Mouse (Mus musculus) kidney, embryonic 14.5 days (tissue): Measurements from ENCODE around the gene Tollip. TPM values are rescaled to one million over a fixed set of nuclear protein-coding genes. Genes with fewer than 3 reads are reported as not detected.
"Not testable (repeated sequence)": the region's sequence is repeated elsewhere in the genome, so short reads cannot be mapped to it uniquely, and the experiment has no call there.

Source experiments
- ATAC-seq: fragments of 200-750 bp; cut with Nextera tagmentation; 2 replicates; pipeline ENCODE4 v1.8.0; 2017; ENCODE audit warnings: moderate number of reproducible peaks, mild to moderate bottlenecking, moderate TSS enrichment, moderate library complexity; ENCODE audit not compliant: low FRiP score, low TSS enrichment
- H3K27ac ChIP-seq: fragments of 300-500 bp; sonication (generic); 2 replicates; pipeline ENCODE4 v1.5.1; 2014; ENCODE audit warnings: low read depth, mild to moderate bottlenecking, low read length, moderate library complexity, mixed read lengths
- H3K27me3 ChIP-seq: fragments of 300-500 bp; sonication (generic); 2 replicates; pipeline ENCODE4 v1.6.1; 2014; ENCODE audit warnings: mild to moderate bottlenecking, low read length; ENCODE audit not compliant: control insufficient read depth, insufficient read depth
- H3K36me3 ChIP-seq: fragments of 300-500 bp; sonication (generic); 2 replicates; pipeline ENCODE4 v1.6.1; 2014; ENCODE audit warnings: low read length, mixed read lengths; ENCODE audit not compliant: control insufficient read depth, insufficient read depth
- H3K4me1 ChIP-seq: fragments of 300-500 bp; sonication (generic); 2 replicates; pipeline ENCODE4 v1.6.1; 2014; ENCODE audit warnings: low read length, mixed read lengths; ENCODE audit not compliant: control insufficient read depth, insufficient read depth
- H3K4me2 ChIP-seq: fragments of 300-500 bp; sonication (generic); replicated peaks from 2 replicates; pipeline ENCODE4 v1.6.1; 2014; ENCODE audit warnings: low read depth, mild to moderate bottlenecking, low read length
- H3K4me3 ChIP-seq: fragments of 300-500 bp; sonication (generic); 2 replicates; pipeline ENCODE4 v1.5.1; 2014; ENCODE audit warnings: mild to moderate bottlenecking, low read length
- H3K9ac ChIP-seq: fragments of 300-500 bp; sonication (generic); 2 replicates; pipeline ENCODE4 v1.6.1; 2014; ENCODE audit warnings: low read depth, mild to moderate bottlenecking, low read length, moderate library complexity
- H3K9me3 ChIP-seq: fragments of 300-500 bp; sonication (generic); 2 replicates; pipeline ENCODE4 v1.6.1; 2016; ENCODE audit warnings: low read length; ENCODE audit not compliant: control insufficient read depth
- WGBS: fragments of 180-500 bp; shearing (Covaris S2); extraction: QIAGEN DNeasy Blood & Tissue Kit; methylation state at CpG from one replicate; pipeline ENCODE4 v1.1.7; 2014; 5-methylcytosine and 5-hydroxymethylcytosine counted together
- polyA plus RNA-seq: library from polyadenylated mRNA; unstranded; fragments of >200 nt; fragmentation: Nextera tagmentation; extraction: Ambion mirVana; gene quantifications from 2 replicates; pipeline ENCODE4 v1.2.1, GENCODE M21; 2014

The Tollip gene
- polyA plus RNA-seq, 1 experiment from 2014 or later, result 45.8 TPM

DNA sequence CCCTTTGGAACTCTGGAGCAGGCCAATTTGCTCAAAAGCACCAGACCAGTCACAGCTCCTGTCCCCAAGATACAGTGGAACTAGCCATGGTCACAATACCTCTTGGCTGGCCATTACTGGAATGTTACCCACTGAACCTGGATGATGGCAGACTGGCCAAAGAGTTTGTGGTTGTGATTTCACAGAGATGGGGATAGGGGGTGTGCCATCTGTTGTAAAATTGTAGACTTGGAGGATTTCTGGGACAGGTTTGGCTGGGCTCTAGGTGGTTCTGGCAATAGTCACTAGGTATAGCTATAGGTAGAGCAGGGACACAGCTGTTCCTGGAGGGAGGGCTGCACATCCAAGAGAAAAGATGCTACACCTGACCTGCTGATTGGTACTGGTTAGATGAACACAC lies 29.2 kb upstream of the Tollip start:
- Histone ChIP-seq H3K27me3 (peaks cover 63% of the 10 kb centered on the region), H3K36me3 (no peaks in the 10 kb centered on the region), H3K27ac (no peak overlapping the region), H3K9ac (no peak overlapping the region), H3K4me3 (no peak overlapping the region), H3K4me1 (peaks cover 7% of the 10 kb centered on the region; the same call in 1 of the 2 replicates), H3K9me3 (no peaks in the 10 kb centered on the region), H3K4me2 (no peak overlapping the region)
- ATAC-seq, result no peak

DNA sequence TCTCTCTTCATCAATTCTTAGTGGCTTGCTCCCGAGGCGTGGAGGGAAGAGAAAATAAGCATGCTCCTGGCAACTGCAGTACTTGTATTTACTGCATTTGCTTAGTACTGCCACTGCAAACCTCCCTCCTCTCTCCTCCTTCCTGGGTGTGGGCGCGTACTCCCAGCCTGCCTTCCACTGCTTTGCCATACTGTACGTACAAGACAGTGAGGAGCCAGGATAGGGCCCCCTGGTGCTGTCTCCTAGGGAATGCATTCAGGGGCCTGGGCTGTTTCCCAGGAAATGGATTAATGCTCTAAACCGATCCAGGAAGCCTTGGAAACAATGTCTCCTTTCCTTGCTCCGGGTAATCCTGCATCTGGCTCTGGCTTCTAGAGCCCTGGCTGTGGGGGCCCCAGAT lies 27.6 kb upstream of the Tollip start:
- Histone ChIP-seq H3K9ac (no peak overlapping the region), H3K36me3 (no peaks in the 10 kb centered on the region), H3K4me3 (no peak overlapping the region), H3K27me3 (peaks cover 48% of the 10 kb centered on the region), H3K4me2 (no peak overlapping the region), H3K9me3 (no peaks in the 10 kb centered on the region), H3K4me1 (peaks cover 7% of the 10 kb centered on the region; the same call in 1 of the 2 replicates), H3K27ac (no peak overlapping the region)
- WGBS, result 34% methylated on average over 7 of the region's 7 CpGs
- ATAC-seq, result no peak

- Histone ChIP-seq H3K27ac (no peak overlapping the region), H3K27me3 (peaks cover 25% of the 10 kb centered on the region), H3K9ac (no peak overlapping the region), H3K9me3 (no peaks in the 10 kb centered on the region), H3K36me3 (no peaks in the 10 kb centered on the region), H3K4me2 (no peak overlapping the region), H3K4me1 (no peaks in the 10 kb centered on the region), H3K4me3 (no peak overlapping the region)
- ATAC-seq, result no peak
- WGBS, result 74% methylated on average over 5 of the region's 5 CpGs
These were observed 25.1 kb upstream of the Tollip start for GRCm38 (mm10) chr7:141943444-141943843.

- no peak overlapping the region for H3K27ac ChIP-seq
- no peak overlapping the region for H3K4me3 ChIP-seq
- ATAC-seq, result no peak
- no peak overlapping the region for H3K9ac ChIP-seq
- 89% methylated on average over 6 of the region's 6 CpGs for whole genome bisulfite sequencing
- no peaks in the 10 kb centered on the region for H3K36me3 ChIP-seq
- no peaks in the 10 kb centered on the region for H3K9me3 ChIP-seq
- H3K4me2 ChIP-seq, result no peak overlapping the region
- 0 out of 2 replicates have a peak, but pooled peaks cover 4% of the 10 kb centered on the region for H3K27me3 ChIP-seq
- H3K4me1 ChIP-seq, result no peaks in the 10 kb centered on the region
These were observed 16.6 kb upstream of the Tollip start for GRCm38 (mm10) chr7:141934951-141935350.

- 68% methylated on average over 7 of the region's 7 CpGs for WGBS
- Histone ChIP-seq H3K9ac (no peak overlapping the region), H3K36me3 (no peaks in the 10 kb centered on the region), H3K27me3 (0 out of 2 replicates have a peak, but pooled peaks cover 4% of the 10 kb centered on the region), H3K4me1 (no peaks in the 10 kb centered on the region), H3K27ac (no peak overlapping the region), H3K4me3 (no peak overlapping the region), H3K9me3 (no peaks in the 10 kb centered on the region), H3K4me2 (no peak overlapping the region)
- ATAC-seq, result no peak
These were observed 16.0 kb upstream of the Tollip start for GRCm38 (mm10) chr7:141934128-141934898.

GRCm38 (mm10) chr7:141928642-141929041 lies 10.3 kb upstream of the Tollip start:
- Histone ChIP-seq H3K4me1 (no peaks in the 10 kb centered on the region), H3K27me3 (no peaks in the 10 kb centered on the region), H3K36me3 (no peaks in the 10 kb centered on the region), H3K4me2 (no peak overlapping the region), H3K27ac (no peak overlapping the region), H3K9ac (no peak overlapping the region), H3K9me3 (no peaks in the 10 kb centered on the region), H3K4me3 (no peak overlapping the region)
- WGBS, result 82% methylated on average over 10 of the region's 10 CpGs
- ATAC-seq, result no peak

DNA sequence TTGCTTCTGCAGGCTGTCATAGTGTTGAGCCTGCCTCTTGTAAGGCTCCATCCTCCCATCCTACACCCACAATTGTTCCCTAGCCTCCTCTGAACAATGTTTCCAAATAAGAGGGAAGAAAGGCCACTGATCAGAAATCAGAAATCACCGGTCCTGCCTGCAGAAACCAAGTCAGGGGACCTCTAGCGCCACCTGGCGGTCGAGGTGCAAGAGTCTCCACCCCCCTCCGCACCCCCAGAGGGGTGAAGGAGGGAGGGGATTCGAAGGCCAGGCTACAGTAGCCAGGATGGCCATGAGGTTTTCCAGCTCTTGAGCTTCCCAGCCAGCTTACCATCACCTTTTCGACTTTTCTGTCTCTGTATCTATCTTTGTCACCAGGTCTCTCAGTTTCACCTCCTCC lies 6.6 kb upstream of the Tollip start:
- no peaks in the 10 kb centered on the region for H3K9me3 ChIP-seq
- no peak overlapping the region for H3K4me2 ChIP-seq
- H3K9ac ChIP-seq, result no peak overlapping the region
- no peaks in the 10 kb centered on the region for H3K27me3 ChIP-seq
- H3K36me3 ChIP-seq, result no peaks in the 10 kb centered on the region
- ATAC-seq, result no peak
- no peak overlapping the region for H3K27ac ChIP-seq
- no peak overlapping the region for H3K4me3 ChIP-seq
- H3K4me1 ChIP-seq, result no peaks in the 10 kb centered on the region
- 10% methylated on average over 7 of the region's 7 CpGs for WGBS

- not testable (repeated sequence) for H3K4me1 ChIP-seq, H3K9ac ChIP-seq, ATAC-seq, H3K27me3 ChIP-seq, H3K4me3 ChIP-seq, H3K27ac ChIP-seq, H3K4me2 ChIP-seq, H3K9me3 ChIP-seq, H3K36me3 ChIP-seq
- WGBS, result 94% methylated on average over 17 of the region's 17 CpGs
These were observed 5.8 kb upstream of the Tollip start for GRCm38 (mm10) chr7:141924121-141924520.

- Histone ChIP-seq H3K9me3 (no peaks in the 10 kb centered on the region), H3K27me3 (peaks cover 13% of the 10 kb centered on the region; the same call in 1 of the 2 replicates), H3K9ac (no peak overlapping the region), H3K27ac (no peak overlapping the region), H3K36me3 (no peaks in the 10 kb centered on the region), H3K4me1 (no peaks in the 10 kb centered on the region), H3K4me2 (no peak overlapping the region), H3K4me3 (no peak overlapping the region)
- no peak for ATAC-seq
- WGBS, result 55% methylated on average over 3 of the region's 3 CpGs
These were observed 7.0 kb downstream of the Tollip start for GRCm38 (mm10) chr7:141911305-141911704.
